In the genomic region with DNA sequence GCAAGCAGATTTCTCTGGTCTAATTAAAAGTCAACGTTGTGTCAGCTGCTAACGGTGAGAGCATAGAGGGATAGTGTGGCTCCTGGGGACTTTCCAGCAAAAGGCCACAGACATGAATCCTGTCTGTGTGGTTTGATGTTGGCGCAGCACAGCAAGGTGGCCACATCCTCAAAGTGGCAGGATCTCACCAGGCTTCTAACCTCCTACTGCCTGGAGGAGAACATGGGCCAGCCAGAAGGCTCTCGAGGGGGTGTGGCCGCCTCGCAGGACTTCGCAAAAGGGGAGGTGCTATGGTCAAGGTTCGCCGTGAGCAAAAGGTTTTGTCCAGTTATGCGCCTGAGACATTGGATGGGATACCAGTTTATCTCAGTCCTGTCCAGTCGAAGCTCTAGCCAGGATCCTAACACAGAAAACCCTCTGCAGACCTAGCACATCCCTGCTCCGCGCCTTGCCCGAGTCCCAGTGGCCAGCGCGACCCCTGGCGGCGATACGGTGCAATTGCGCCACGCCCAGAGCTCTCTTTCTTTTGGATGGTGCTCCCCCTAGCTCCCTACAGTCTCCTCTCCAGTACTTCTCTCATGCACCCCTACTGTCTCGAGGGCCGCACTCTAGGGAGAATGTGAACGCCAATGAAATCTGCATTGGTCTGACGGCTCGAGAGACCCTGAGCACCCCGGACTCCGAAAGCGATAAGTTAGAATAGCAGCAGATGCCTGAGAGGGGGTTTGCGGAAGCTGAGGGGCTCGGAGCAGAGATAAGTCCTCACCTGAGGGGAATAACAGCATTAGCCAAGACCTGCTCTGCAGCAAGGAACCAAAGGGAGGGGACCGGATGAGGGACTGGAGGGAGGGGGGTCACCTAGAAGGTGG, we compare ENCODE assay signal across 8 mouse cellular contexts. TPM values are rescaled to one million over a fixed set of nuclear protein-coding genes. Genes with fewer than 3 reads are reported as not detected.
DNase-seq lines count a peak whose midpoint lies in the region; ATAC-seq lines count a peak whose summit lies in the region.

No protein-coding gene starts in this region.

- no peaks in the 10 kb centered on the region for H3K36me3 ChIP-seq in hindbrain, embryonic 15.5 days

- 12% methylated on average over 32 of the region's 32 CpGs for WGBS in hindbrain, embryonic 15.5 days

- DNase-seq in NIH3T3 (ENCODE audit: low read depth), result peak; percentile 95
- DNase-seq in cerebellum, postnatal 14 days, result peak; percentile 94 to 96
- peak; percentile 87 to 92 for DNase-seq in frontal cortex, postnatal 36 days (ENCODE audit: low spot score in 2 of 2)
- peak; percentile 90 to 94 for DNase-seq in left cerebral cortex, adult 18-20 months (ENCODE audit: low spot score in 2 of 2)
- DNase-seq in lung, postnatal 4 days, result peak; percentile 88 to 93
- peak; percentile 88 for DNase-seq in right cerebral cortex, adult 18-20 months
- peak; percentile 92 for DNase-seq in urinary bladder, adult 2 months (ENCODE audit: low spot score)

- peak overlapping the region; percentile 9; the same call in 1 of the 2 replicates for H3K9ac ChIP-seq in hindbrain, embryonic 15.5 days

- peak overlapping the region; percentile 13 for H3K4me3 ChIP-seq in hindbrain, embryonic 15.5 days

- H3K4me1 ChIP-seq in hindbrain, embryonic 15.5 days (replicated peaks), result peaks cover 11% of the 10 kb centered on the region; the same call in 1 of the 2 replicates

- peak; percentile 76 for ATAC-seq in hindbrain, embryonic 15.5 days (ENCODE audit: low FRiP score, low read depth)

- H3K9me3 ChIP-seq in hindbrain, embryonic 15.5 days, result no peaks in the 10 kb centered on the region

- H3K27ac ChIP-seq in hindbrain, embryonic 15.5 days (replicated peaks), result no peak overlapping the region

- H3K4me2 ChIP-seq in hindbrain, embryonic 15.5 days, result peak overlapping the region; percentile 49

- H3K27me3 ChIP-seq in hindbrain, embryonic 15.5 days, result 0 out of 2 replicates have a peak, but pooled peaks cover 11% of the 10 kb centered on the region

RNA-seq across cellular contexts. Expression of a gene that starts 13.3 kb away (rescaled TPM):
- 45.7 and 48.8 TPM in 2 replicates for polyA plus RNA-seq in hindbrain, embryonic 15.5 days (2015; fragmentation: Nextera tagmentation; extraction: Ambion mirVana)
- 100 to 1,000 TPM; 267 to 284 TPM for total RNA-seq in left cerebral cortex, adult 18-20 months (2021)
- polyA plus RNA-seq in urinary bladder, adult 2 months (2012; rRNA removed), result 33.2 and 42.5 TPM in 2 replicates

RNA-seq across cellular contexts. Expression of a gene that starts 28.3 kb away (rescaled TPM):
- 2.3 and 4.2 TPM in 2 replicates for polyA plus RNA-seq in hindbrain, embryonic 15.5 days (2015; fragmentation: Nextera tagmentation; extraction: Ambion mirVana)
- 1 to 10 TPM; 1.1 to 1.5 TPM for total RNA-seq in left cerebral cortex, adult 18-20 months (2021)
- 18.0 and 20.5 TPM in 2 replicates for polyA plus RNA-seq in urinary bladder, adult 2 months (2012; rRNA removed)

RNA-seq across cellular contexts. Expression of a gene that starts 32.3 kb away (rescaled TPM):
- polyA plus RNA-seq in hindbrain, embryonic 15.5 days (2015; fragmentation: Nextera tagmentation; extraction: Ambion mirVana), result 150 and 159 TPM in 2 replicates
- total RNA-seq in left cerebral cortex, adult 18-20 months (2021), result 100 to 1,000 TPM; 161 to 169 TPM
- polyA plus RNA-seq in urinary bladder, adult 2 months (2012; rRNA removed), result 149 and 150 TPM in 2 replicates

RNA-seq across cellular contexts. Expression of a gene that starts 53.5 kb away (rescaled TPM):
- 6.3 and 9.2 TPM in 2 replicates for polyA plus RNA-seq in hindbrain, embryonic 15.5 days (2015; fragmentation: Nextera tagmentation; extraction: Ambion mirVana)
- 1 to 10 TPM; 9.7 to 10.0 TPM for total RNA-seq in left cerebral cortex, adult 18-20 months (2021)
- 38.7 and 38.8 TPM in 2 replicates for polyA plus RNA-seq in urinary bladder, adult 2 months (2012; rRNA removed)
